Mouse (Mus musculus): Measurements from ENCODE around the gene Mpzl1. TPM values are rescaled to one million over a fixed set of nuclear protein-coding genes. Genes with fewer than 3 reads are reported as not detected.
A peak's percentile ranks its signal among the peaks of the same experiment; 100 is the strongest.

Mpzl1 gene
- polyA plus RNA-seq, 1 experiment = 2.8 TPM

GRCm38 (mm10) chr1:165672355-165672754, 38.0 kb upstream of the Mpzl1 start:
- Histone ChIP-seq H3K4me3 (ENCODE audit: insufficient read depth, low read length) (no peak overlapping the region), H3K27ac (ENCODE audit: insufficient read depth, low read depth, low read length) (no peak overlapping the region), H3K4me1 (ENCODE audit: control insufficient read depth, insufficient read depth, low read length) (peaks cover 42% of the 10 kb centered on the region)
- TF ChIP-seq POLR2A (IDR thresholded peaks at IDR 0.05; ENCODE audit: borderline replicate concordance, low read depth, low read length) = no peak
- TF ChIP-seq CTCF (IDR thresholded peaks at IDR 0.05; ENCODE audit: low read depth, low read length) = 0 out of 2 replicates have a peak, but pooled peaks have one; percentile 11

DNA sequence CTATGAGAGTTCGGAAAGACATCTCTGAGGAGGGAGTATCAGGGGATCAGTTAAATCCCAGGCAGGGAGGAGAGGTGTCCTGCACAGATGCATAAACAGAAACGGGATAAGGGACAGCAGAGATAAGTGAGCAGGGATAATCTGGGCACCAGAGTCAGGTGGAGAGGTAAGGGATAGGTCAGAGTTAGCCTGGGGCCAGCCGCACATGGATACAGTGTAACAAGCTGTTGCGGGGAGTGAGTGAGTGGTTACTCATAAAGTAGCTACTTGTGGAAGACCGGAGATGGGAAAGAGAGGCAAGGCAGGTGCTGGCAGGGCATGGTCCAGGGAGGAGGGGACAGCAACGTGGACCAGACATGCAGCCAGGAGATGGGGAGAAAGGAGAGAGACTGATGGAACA, 35.7 kb upstream of the Mpzl1 start:
- TF ChIP-seq POLR2A (IDR thresholded peaks at IDR 0.05; ENCODE audit: borderline replicate concordance, low read depth, low read length) (no peak), CTCF (IDR thresholded peaks at IDR 0.05; ENCODE audit: low read depth, low read length) (no peak)

DNA sequence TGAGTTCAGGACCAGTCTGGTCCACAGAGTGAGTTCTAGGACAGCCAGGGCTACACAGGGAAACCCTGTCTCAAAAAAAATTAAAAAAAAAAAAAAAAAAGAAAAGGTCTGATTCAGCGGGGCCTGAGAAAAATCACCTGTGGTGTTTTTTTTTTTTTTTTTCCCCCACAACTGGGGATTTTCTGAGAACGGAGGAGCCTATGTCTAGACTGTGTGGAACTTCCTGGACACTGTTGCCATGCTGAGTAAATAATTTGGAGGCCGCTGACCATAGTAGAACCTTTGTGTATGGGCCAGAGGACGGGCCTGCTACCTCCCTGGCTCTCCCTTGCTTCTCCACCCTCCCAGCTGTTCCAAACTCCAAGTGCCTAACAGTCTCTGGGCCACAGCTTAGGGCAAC, 34.6 kb upstream of the Mpzl1 start:
- TF ChIP-seq POLR2A (IDR thresholded peaks at IDR 0.05; ENCODE audit: borderline replicate concordance, low read depth, low read length) (no peak), CTCF (IDR thresholded peaks at IDR 0.05; ENCODE audit: low read depth, low read length) (no peak)
- Histone ChIP-seq H3K4me1 (ENCODE audit: control insufficient read depth, insufficient read depth, low read length) (peaks cover 25% of the 10 kb centered on the region), H3K4me3 (ENCODE audit: insufficient read depth, low read length) (no peak overlapping the region), H3K27ac (ENCODE audit: insufficient read depth, low read depth, low read length) (no peak overlapping the region)

More for the DNA sequence above, 35.7 kb upstream of the Mpzl1 start:
- no peak overlapping the region for H3K4me3 ChIP-seq (ENCODE audit: insufficient read depth, low read length)
- H3K4me1 ChIP-seq (ENCODE audit: control insufficient read depth, insufficient read depth, low read length) = peaks cover 36% of the 10 kb centered on the region
- H3K27ac ChIP-seq (ENCODE audit: insufficient read depth, low read depth, low read length) = no peak overlapping the region

GRCm38 (mm10) chr1:165667380-165667779, 33.0 kb upstream of the Mpzl1 start:
- H3K27ac ChIP-seq (ENCODE audit: insufficient read depth, low read depth, low read length) = peak overlapping the region; percentile 86
- TF ChIP-seq POLR2A (IDR thresholded peaks at IDR 0.05; ENCODE audit: borderline replicate concordance, low read depth, low read length) (no peak), CTCF (IDR thresholded peaks at IDR 0.05; ENCODE audit: low read depth, low read length) (no peak)

DNA sequence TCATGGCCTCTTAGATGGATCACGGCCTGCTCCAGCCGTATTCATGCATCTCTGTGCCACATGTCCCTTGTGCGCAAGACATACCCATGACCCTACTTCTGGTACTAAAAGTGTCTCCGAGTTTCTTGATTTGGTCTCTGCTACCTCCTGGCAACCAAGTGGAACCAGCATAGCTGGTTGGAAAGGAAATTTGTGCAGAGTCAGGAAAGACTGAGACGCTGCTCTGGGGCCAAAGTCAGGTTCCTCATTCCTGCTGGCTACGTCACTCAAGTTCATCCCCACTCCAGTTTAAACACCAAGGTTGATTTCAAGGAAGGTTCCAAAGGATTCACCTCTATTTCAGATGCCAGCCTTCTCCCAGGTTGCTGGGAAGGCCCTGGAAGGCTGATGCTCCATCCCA, 32.6 kb upstream of the Mpzl1 start:
- peak overlapping the region; percentile 86 for H3K27ac ChIP-seq (ENCODE audit: insufficient read depth, low read depth, low read length)
- TF ChIP-seq POLR2A (IDR thresholded peaks at IDR 0.05; ENCODE audit: borderline replicate concordance, low read depth, low read length) (peak; percentile 58; the same call in 1 of the 2 replicates), CTCF (IDR thresholded peaks at IDR 0.05; ENCODE audit: low read depth, low read length) (no peak)
- H3K4me1 ChIP-seq (ENCODE audit: control insufficient read depth, insufficient read depth, low read length) = peaks cover 23% of the 10 kb centered on the region
- peak overlapping the region; percentile 28 for H3K4me3 ChIP-seq (ENCODE audit: insufficient read depth, low read length)

More at GRCm38 (mm10) chr1:165667380-165667779, 33.0 kb upstream of the Mpzl1 start:
- H3K4me1 ChIP-seq (ENCODE audit: control insufficient read depth, insufficient read depth, low read length) = peaks cover 24% of the 10 kb centered on the region
- peak overlapping the region; percentile 28 for H3K4me3 ChIP-seq (ENCODE audit: insufficient read depth, low read length)

DNA sequence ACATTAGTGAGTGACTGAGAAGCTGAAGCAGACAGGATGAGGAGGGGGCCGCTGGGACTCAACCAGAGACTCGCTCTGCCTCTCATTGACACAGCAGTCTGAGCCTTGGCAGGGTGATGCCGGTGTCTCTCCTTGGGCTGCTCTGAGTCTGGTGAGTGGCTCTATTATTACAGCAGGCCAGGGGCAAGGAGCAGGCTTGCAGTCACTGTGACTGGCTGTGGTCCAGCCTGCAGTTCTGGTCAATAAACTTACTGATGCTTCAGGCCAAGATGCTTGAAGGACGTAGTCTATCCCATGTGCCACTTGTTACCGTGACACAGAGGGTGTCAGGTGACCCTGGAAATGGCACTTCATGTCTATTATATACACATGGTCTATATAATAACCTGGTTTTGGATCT, 31.4 kb upstream of the Mpzl1 start:
- TF ChIP-seq POLR2A (IDR thresholded peaks at IDR 0.05; ENCODE audit: borderline replicate concordance, low read depth, low read length) = no peak
- TF ChIP-seq CTCF (IDR thresholded peaks at IDR 0.05; ENCODE audit: low read depth, low read length) = no peak
- Histone ChIP-seq H3K4me1 (ENCODE audit: control insufficient read depth, insufficient read depth, low read length) (peaks cover 22% of the 10 kb centered on the region), H3K27ac (ENCODE audit: insufficient read depth, low read depth, low read length) (no peak overlapping the region), H3K4me3 (ENCODE audit: insufficient read depth, low read length) (no peak overlapping the region)

- no peak for TF ChIP-seq CTCF (IDR thresholded peaks at IDR 0.05; ENCODE audit: low read depth, low read length)
- TF ChIP-seq POLR2A (IDR thresholded peaks at IDR 0.05; ENCODE audit: borderline replicate concordance, low read depth, low read length) = no peak
- peaks cover 20% of the 10 kb centered on the region for H3K4me1 ChIP-seq (ENCODE audit: control insufficient read depth, insufficient read depth, low read length)
- H3K27ac ChIP-seq (ENCODE audit: insufficient read depth, low read depth, low read length) = no peak overlapping the region
- H3K4me3 ChIP-seq (ENCODE audit: insufficient read depth, low read length) = no peak overlapping the region
Observed at GRCm38 (mm10) chr1:165663277-165663676, 28.9 kb upstream of the Mpzl1 start.

- TF ChIP-seq POLR2A (IDR thresholded peaks at IDR 0.05; ENCODE audit: borderline replicate concordance, low read depth, low read length) = no peak
- no peak for TF ChIP-seq CTCF (IDR thresholded peaks at IDR 0.05; ENCODE audit: low read depth, low read length)
- Histone ChIP-seq H3K27ac (ENCODE audit: insufficient read depth, low read depth, low read length) (no peak overlapping the region), H3K4me1 (ENCODE audit: control insufficient read depth, insufficient read depth, low read length) (peaks cover 14% of the 10 kb centered on the region), H3K4me3 (ENCODE audit: insufficient read depth, low read length) (no peak overlapping the region)
Observed at GRCm38 (mm10) chr1:165662426-165663192, 28.3 kb upstream of the Mpzl1 start.

- TF ChIP-seq CTCF (IDR thresholded peaks at IDR 0.05; ENCODE audit: low read depth, low read length) = no peak
- TF ChIP-seq POLR2A (IDR thresholded peaks at IDR 0.05; ENCODE audit: borderline replicate concordance, low read depth, low read length) = no peak
Observed at GRCm38 (mm10) chr1:165661725-165662124, 27.4 kb upstream of the Mpzl1 start.

GRCm38 (mm10) chr1:165661191-165661590, 26.9 kb upstream of the Mpzl1 start:
- Histone ChIP-seq H3K4me1 (ENCODE audit: control insufficient read depth, insufficient read depth, low read length) (peaks cover 3% of the 10 kb centered on the region; the same call in 1 of the 2 replicates), H3K27ac (ENCODE audit: insufficient read depth, low read depth, low read length) (no peak overlapping the region), H3K4me3 (ENCODE audit: insufficient read depth, low read length) (no peak overlapping the region)
- TF ChIP-seq CTCF (IDR thresholded peaks at IDR 0.05; ENCODE audit: low read depth, low read length) (no peak), POLR2A (IDR thresholded peaks at IDR 0.05; ENCODE audit: borderline replicate concordance, low read depth, low read length) (no peak)

More at GRCm38 (mm10) chr1:165661725-165662124, 27.4 kb upstream of the Mpzl1 start:
- Histone ChIP-seq H3K4me1 (ENCODE audit: control insufficient read depth, insufficient read depth, low read length) (peaks cover 8% of the 10 kb centered on the region), H3K27ac (ENCODE audit: insufficient read depth, low read depth, low read length) (no peak overlapping the region), H3K4me3 (ENCODE audit: insufficient read depth, low read length) (no peak overlapping the region)
